Mouse (Mus musculus) liver, embryonic 12.5 days (tissue): ENCODE data around the gene Gm5414. TPM values are rescaled to one million over a fixed set of nuclear protein-coding genes. Genes with fewer than 3 reads are reported as not detected.

Experiments
- ATAC-seq: fragments of 200-750 bp; cut with Nextera tagmentation; 2 replicates; pipeline ENCODE4 v1.8.0; 2017; ENCODE audit warnings: moderate number of reproducible peaks, mild to moderate bottlenecking, moderate library complexity
- H3K27ac ChIP-seq: fragments of 300-500 bp; sonication (generic); 2 replicates; pipeline ENCODE4 v1.5.1; 2016; ENCODE audit warnings: mild to moderate bottlenecking
- H3K27me3 ChIP-seq: fragments of 300-500 bp; sonication (generic); replicated peaks from 2 replicates; pipeline ENCODE4 v1.6.1; 2016; ENCODE audit warnings: mild to moderate bottlenecking, moderate library complexity
- H3K36me3 ChIP-seq: fragments of 300-500 bp; sonication (generic); 2 replicates; pipeline ENCODE4 v1.6.1; 2016; ENCODE audit warnings: mild to moderate bottlenecking, moderate library complexity
- H3K4me1 ChIP-seq: fragments of 300-500 bp; sonication (generic); 2 replicates; pipeline ENCODE4 v1.6.1; 2016
- H3K4me2 ChIP-seq: fragments of 300-500 bp; sonication (generic); 2 replicates; pipeline ENCODE4 v1.6.1; 2016; ENCODE audit warnings: mild to moderate bottlenecking, moderate library complexity
- H3K4me3 ChIP-seq: fragments of 300-500 bp; sonication (generic); 2 replicates; pipeline ENCODE4 v1.5.1; 2016; ENCODE audit warnings: mild to moderate bottlenecking, moderate library complexity
- H3K9ac ChIP-seq: fragments of 300-500 bp; sonication (generic); 2 replicates; pipeline ENCODE4 v1.6.1; 2016; ENCODE audit warnings: mild to moderate bottlenecking, moderate library complexity
- H3K9me3 ChIP-seq: fragments of 300-500 bp; sonication (generic); replicated peaks from 2 replicates; pipeline ENCODE4 v1.6.1; 2016; ENCODE audit warnings: mild to moderate bottlenecking, moderate library complexity
- WGBS: fragments of 180-500 bp; shearing (Covaris S2); methylation state at CpG from one replicate; pipeline ENCODE4 v1.1.7; 2016; ENCODE audit not compliant: insufficient replicate concordance; 5-methylcytosine and 5-hydroxymethylcytosine counted together
- polyA plus RNA-seq: library from polyadenylated mRNA; unstranded; fragments of >200 nt; fragmentation: Nextera tagmentation; extraction: Ambion mirVana; gene quantifications from 2 replicates; pipeline ENCODE4 v1.2.1, GENCODE M21; 2016

Gene Gm5414
- polyA plus RNA-seq = not detected in 2 replicates

- Histone ChIP-seq H3K27ac (no peak within 1 kb of the TSS), H3K36me3 (no peaks in the 10 kb centered on the region), H3K27me3 (no peaks in the 10 kb centered on the region), H3K4me3 (no peak within 1 kb of the TSS), H3K9ac (no peak within 1 kb of the TSS), H3K4me1 (no peaks in the 10 kb centered on the region), H3K4me2 (no peak within 1 kb of the TSS), H3K9me3 (no peaks in the 10 kb centered on the region)
- 56% methylated on average over 2 of the region's 2 CpGs for WGBS
- no peak for ATAC-seq
These were observed at the start of gene Gm5414 for GRCm38 (mm10) chr15:101627884-101628283. Gm5414 (minus strand) TSS chr15:101628188.

GRCm38 (mm10) chr15:101675978-101676377, 48.0 kb upstream of the Gm5414 start:
- 63% methylated on average over 1 of the region's 1 CpGs for WGBS
- H3K4me3 ChIP-seq = no peak overlapping the region
- no peaks in the 10 kb centered on the region for H3K36me3 ChIP-seq
- no peak for ATAC-seq
- no peak overlapping the region for H3K4me2 ChIP-seq
- no peaks in the 10 kb centered on the region for H3K9me3 ChIP-seq
- H3K9ac ChIP-seq = no peak overlapping the region
- no peaks in the 10 kb centered on the region for H3K27me3 ChIP-seq
- no peaks in the 10 kb centered on the region for H3K4me1 ChIP-seq
- no peak overlapping the region for H3K27ac ChIP-seq

GRCm38 (mm10) chr15:101652736-101653265, 24.8 kb upstream of the Gm5414 start:
- Histone ChIP-seq H3K4me1 (no peaks in the 10 kb centered on the region), H3K36me3 (no peaks in the 10 kb centered on the region), H3K9ac (no peak overlapping the region), H3K4me3 (no peak overlapping the region), H3K27me3 (no peaks in the 10 kb centered on the region), H3K9me3 (no peaks in the 10 kb centered on the region), H3K4me2 (no peak overlapping the region), H3K27ac (no peak overlapping the region)
- 66% methylated on average over 5 of the region's 5 CpGs for WGBS
- ATAC-seq = no peak

- Histone ChIP-seq H3K4me3 (no peak within 1 kb of the TSS), H3K4me1 (no peaks in the 10 kb centered on the region), H3K9ac (no peak within 1 kb of the TSS), H3K27me3 (peaks cover 3% of the 10 kb centered on the region; the same call in 1 of the 2 replicates), H3K27ac (no peak within 1 kb of the TSS), H3K36me3 (no peaks in the 10 kb centered on the region), H3K9me3 (no peaks in the 10 kb centered on the region), H3K4me2 (no peak within 1 kb of the TSS)
- 46% methylated on average over 3 of the region's 3 CpGs for WGBS
- ATAC-seq = no peak
These were observed 19.3 kb upstream of the Gm5414 start, which contains the start of gene Gm5478 for GRCm38 (mm10) chr15:101647280-101647679. Gm5478 (minus strand) TSS chr15:101647380.

GRCm38 (mm10) chr15:101599123-101599522, 28.9 kb downstream of the Gm5414 start:
- H3K4me2 ChIP-seq = no peak overlapping the region
- no peaks in the 10 kb centered on the region for H3K27me3 ChIP-seq
- no peak for ATAC-seq
- H3K27ac ChIP-seq = no peak overlapping the region
- H3K9me3 ChIP-seq = no peaks in the 10 kb centered on the region
- WGBS = 49% methylated on average over 6 of the region's 6 CpGs
- no peak overlapping the region for H3K4me3 ChIP-seq
- no peak overlapping the region for H3K9ac ChIP-seq
- H3K4me1 ChIP-seq = no peaks in the 10 kb centered on the region
- H3K36me3 ChIP-seq = no peaks in the 10 kb centered on the region

GRCm38 (mm10) chr15:101588216-101588615, 39.8 kb downstream of the Gm5414 start:
- Histone ChIP-seq H3K27me3 (no peaks in the 10 kb centered on the region), H3K4me2 (no peak overlapping the region)
- WGBS = 66% methylated on average over 10 of the region's 10 CpGs

GRCm38 (mm10) chr15:101584456-101584855, 43.5 kb downstream of the Gm5414 start:
- Histone ChIP-seq H3K9me3 (no peaks in the 10 kb centered on the region), H3K4me2 (no peak overlapping the region), H3K9ac (no peak overlapping the region), H3K4me3 (no peak overlapping the region), H3K27me3 (no peaks in the 10 kb centered on the region), H3K27ac (no peak overlapping the region), H3K36me3 (no peaks in the 10 kb centered on the region), H3K4me1 (no peaks in the 10 kb centered on the region)
- no peak for ATAC-seq
- WGBS = 28% methylated on average over 2 of the region's 2 CpGs

More at GRCm38 (mm10) chr15:101588216-101588615, 39.8 kb downstream of the Gm5414 start:
- Histone ChIP-seq H3K36me3 (no peaks in the 10 kb centered on the region), H3K4me3 (no peak overlapping the region), H3K9me3 (no peaks in the 10 kb centered on the region), H3K27ac (no peak overlapping the region), H3K4me1 (no peaks in the 10 kb centered on the region), H3K9ac (no peak overlapping the region)
- no peak for ATAC-seq

- H3K4me1 ChIP-seq = no peaks in the 10 kb centered on the region
- no peaks in the 10 kb centered on the region for H3K9me3 ChIP-seq
- H3K4me2 ChIP-seq = no peak overlapping the region
- WGBS = 55% methylated on average over 8 of the region's 8 CpGs
- no peaks in the 10 kb centered on the region for H3K27me3 ChIP-seq
- H3K4me3 ChIP-seq = no peak overlapping the region
- ATAC-seq = no peak
- H3K36me3 ChIP-seq = no peaks in the 10 kb centered on the region
- no peak overlapping the region for H3K9ac ChIP-seq
- no peak overlapping the region for H3K27ac ChIP-seq
These were observed 44.6 kb downstream of the Gm5414 start for GRCm38 (mm10) chr15:101583211-101583965.

GRCm38 (mm10) chr15:101581701-101582100, 46.3 kb downstream of the Gm5414 start:
- no peak overlapping the region for H3K27ac ChIP-seq
- no peaks in the 10 kb centered on the region for H3K36me3 ChIP-seq
- H3K9me3 ChIP-seq = no peaks in the 10 kb centered on the region
- no peak overlapping the region for H3K4me3 ChIP-seq
- ATAC-seq = no peak
- no peak overlapping the region for H3K9ac ChIP-seq
- no peaks in the 10 kb centered on the region for H3K27me3 ChIP-seq
- no peaks in the 10 kb centered on the region for H3K4me1 ChIP-seq
- 56% methylated on average over 3 of the region's 3 CpGs for WGBS
- no peak overlapping the region for H3K4me2 ChIP-seq

- WGBS = 56% methylated on average over 5 of the region's 5 CpGs
- ATAC-seq = no peak
- H3K27ac ChIP-seq = no peak overlapping the region
- H3K27me3 ChIP-seq = peaks cover 14% of the 10 kb centered on the region; the same call in 1 of the 2 replicates
- no peak overlapping the region for H3K4me2 ChIP-seq
- no peak overlapping the region for H3K4me3 ChIP-seq
- H3K36me3 ChIP-seq = no peaks in the 10 kb centered on the region
- no peak overlapping the region for H3K9ac ChIP-seq
- H3K9me3 ChIP-seq = no peaks in the 10 kb centered on the region
- H3K4me1 ChIP-seq = no peaks in the 10 kb centered on the region
These were observed 52.5 kb downstream of the Gm5414 start for GRCm38 (mm10) chr15:101575506-101575905.
